Comparison of ENCODE assay signal across 27 mouse cellular contexts in genomic region chr6:136472779-136473178, GRCm38 (mm10). TPM values are rescaled to one million over a fixed set of nuclear protein-coding genes. Genes with fewer than 3 reads are reported as not detected.
DNase-seq lines count a peak whose midpoint lies in the region; ATAC-seq and TF ChIP-seq lines count a peak whose summit lies in the region.
"Had no signal": no experiment of that assay in that cellular context is flagged by ENCODE, and none has a peak within 500 bp of the region (broad histone marks: within the 10 kb centered on the region; RNA-seq: fewer than 3 reads in every experiment).

No protein-coding gene starts in this region.

- H3K4me2 ChIP-seq in kidney, embryonic 15.5 days = no peak overlapping the region
- H3K4me2 ChIP-seq: embryonic facial prominence, embryonic 13.5 days; forebrain, embryonic 13.5 days; heart, embryonic 15.5 days; hindbrain, embryonic 13.5 days had no signal

- no peaks in the 10 kb centered on the region for H3K9me3 ChIP-seq in kidney, embryonic 15.5 days (replicated peaks)
- H3K9me3 ChIP-seq: embryonic facial prominence, embryonic 13.5 days; forebrain, embryonic 13.5 days; heart, embryonic 15.5 days; hindbrain, embryonic 13.5 days; megakaryocyte, embryonic 14.5 days had no signal

- H3K4me3 ChIP-seq in kidney, embryonic 15.5 days (replicated peaks) = no peak overlapping the region
- H3K4me3 ChIP-seq in bone marrow, adult 2 months (replicated peaks; ENCODE audit: control insufficient read depth, low read depth, low read length) = no peak overlapping the region
- no peak overlapping the region for H3K4me3 ChIP-seq in gastrocnemius, adult 2 months
- H3K4me3 ChIP-seq: embryonic facial prominence, embryonic 13.5 days; forebrain, embryonic 13.5 days; heart, embryonic 15.5 days; hindbrain, embryonic 13.5 days; megakaryocyte, embryonic 14.5 days had no signal

- intact Hi-C loops in gastrocnemius, adult 2 months (cut with DNase I) = no loop called here

- H3K9ac ChIP-seq in kidney, embryonic 15.5 days = no peak overlapping the region
- H3K9ac ChIP-seq: embryonic facial prominence, embryonic 13.5 days; forebrain, embryonic 13.5 days; heart, embryonic 15.5 days; hindbrain, embryonic 13.5 days had no signal

- 51% methylated on average over 6 of the region's 6 CpGs for WGBS in kidney, embryonic 15.5 days
- WGBS in bone marrow, adult 2 months = 55% methylated on average over 6 of the region's 6 CpGs

- no peaks in the 10 kb centered on the region for H3K27me3 ChIP-seq in kidney, embryonic 15.5 days
- H3K27me3 ChIP-seq: embryonic facial prominence, embryonic 13.5 days; forebrain, embryonic 13.5 days; heart, embryonic 15.5 days; hindbrain, embryonic 13.5 days; megakaryocyte, embryonic 14.5 days had no signal

- H3K27ac ChIP-seq in kidney, embryonic 15.5 days = 0 out of 2 replicates have a peak overlapping the region, but pooled peaks have one; percentile 27
- H3K27ac ChIP-seq in bone marrow, adult 2 months (ENCODE audit: control insufficient read depth, insufficient read depth, low read depth, low read length, poor library complexity) = peak overlapping the region; percentile 63
- H3K27ac ChIP-seq in gastrocnemius, adult 2 months = no peak overlapping the region; the same call in 1 of the 2 replicates
- H3K27ac ChIP-seq: forebrain, embryonic 13.5 days; hindbrain, embryonic 13.5 days; kidney, postnatal 0 days had no signal

- H3K36me3 ChIP-seq in kidney, embryonic 15.5 days = no peaks in the 10 kb centered on the region
- H3K36me3 ChIP-seq: embryonic facial prominence, embryonic 13.5 days; heart, embryonic 15.5 days; hindbrain, embryonic 13.5 days had no signal

- no peak for ATAC-seq in kidney, embryonic 15.5 days (replicated peaks; ENCODE audit: low FRiP score)
- ATAC-seq in megakaryocyte progenitor cell, adult 5-6 weeks (replicated peaks; ENCODE audit: poor library complexity) = peak; percentile 19
- ATAC-seq: forebrain, embryonic 13.5 days had no signal

- no peak for TF ChIP-seq CTCF in bone marrow, adult 2 months (IDR thresholded peaks at IDR 0.05; ENCODE audit: control insufficient read depth, insufficient read depth, low read length)
- TF ChIP-seq CTCF in gastrocnemius, adult 2 months (IDR thresholded peaks at IDR 0.05) = no peak

- no peak for DNase-seq in kidney, postnatal 14 days
- peak; percentile 71 for DNase-seq in liver
- no peak for DNase-seq in gastrocnemius, adult 2 months
- no peak for DNase-seq in ovary, adult 18-20 months (ENCODE audit: low spot score)
- no peak for DNase-seq in thymus, postnatal 10 days (ENCODE audit: low spot score in 2 of 2)
- DNase-seq: adrenal gland, adult 2 months; cerebellum, adult 18-20 months; lung, postnatal 10 days; spleen, adult 18-20 months; thymus, adult 2 months had no signal

- peaks cover 53% of the 10 kb centered on the region for H3K4me1 ChIP-seq in kidney, embryonic 15.5 days
- H3K4me1 ChIP-seq in bone marrow, adult 2 months (ENCODE audit: control insufficient read depth, insufficient read depth, low read length) = peaks cover 17% of the 10 kb centered on the region

- no peak for TF ChIP-seq POLR2A in bone marrow, adult 2 months (IDR thresholded peaks at IDR 0.05; ENCODE audit: borderline replicate concordance, control insufficient read depth, low read depth, low read length)

RNA-seq across cellular contexts. Expression of gene Atf7ip, which starts 33.2 kb away (rescaled TPM):
- 43.1 and 44.2 TPM in 2 replicates for polyA plus RNA-seq in kidney, embryonic 15.5 days (2015; fragmentation: Nextera tagmentation; extraction: Ambion mirVana)
- polyA plus RNA-seq in bone marrow, adult 2 months (2011; ENCODE audit: insufficient read depth, insufficient read length, low replicate concordance, missing spikeins) = 39.2 and 53.1 TPM in 2 replicates
- 83.1 and 106 TPM in 2 replicates for total RNA-seq in megakaryocyte progenitor cell, adult 5-6 weeks (2015)
- 30.1 and 39.4 TPM in 2 replicates for total RNA-seq in megakaryocyte progenitor cell, adult 5-6 weeks (2017)
- total RNA-seq in gastrocnemius, adult 2 months (2021) = 10 to 100 TPM; 43.4 to 46.9 TPM

RNA-seq across cellular contexts. Expression of gene E330021D16Rik, which starts 57.4 kb away (rescaled TPM):
- 1.4 and 2.0 TPM in 2 replicates for polyA plus RNA-seq in kidney, embryonic 15.5 days (2015; fragmentation: Nextera tagmentation; extraction: Ambion mirVana)
- not detected in 2 replicates for polyA plus RNA-seq in bone marrow, adult 2 months (2011; ENCODE audit: insufficient read depth, insufficient read length, low replicate concordance, missing spikeins)
- total RNA-seq in megakaryocyte progenitor cell, adult 5-6 weeks (2015) = not detected in 2 replicates
- total RNA-seq in megakaryocyte progenitor cell, adult 5-6 weeks (2017) = not detected in 2 replicates
- total RNA-seq in gastrocnemius, adult 2 months (2021) = not detected
- total RNA-seq: adrenal gland, adult 2 months; common myeloid progenitor, adult 5-6 weeks; layer of hippocampus, adult 8-10 months; left cerebral cortex, postnatal 10 days had no signal
- polyA plus RNA-seq: adrenal gland, adult 2 months; brain, embryonic 14.5 days; C2C12; embryonic facial prominence, embryonic 13.5 days; forebrain, embryonic 13.5 days; gonadal fat pad, adult 2 months; heart, embryonic 15.5 days; hindbrain, embryonic 13.5 days; intestine, embryonic 14.5 days; neural tube, embryonic 11.5 days had no signal
